Mouse (Mus musculus) thymus, adult 2 months (tissue): Measurements from ENCODE around the gene 9530003J23Rik. TPM values are rescaled to one million over a fixed set of nuclear protein-coding genes. Genes with fewer than 3 reads are reported as not detected.
"Not testable (repeated sequence)": the region's sequence is repeated elsewhere in the genome, so short reads cannot be mapped to it uniquely, and the experiment has no call there.

Experiments
- DNase-seq: peaks from one replicate; pipeline ENCODE4 v3.0.0; 2021
- H3K27ac ChIP-seq: fragments of 200-500 bp; 2 replicates; pipeline ENCODE4 v1.5.1; 2012; ENCODE audit warnings: low read length, control low read depth; ENCODE audit not compliant: control insufficient read depth, insufficient read depth
- H3K27me3 ChIP-seq: fragments of 200-500 bp; 2 replicates; pipeline ENCODE4 v1.6.1; 2012; ENCODE audit warnings: mild to moderate bottlenecking, low read length, moderate library complexity, mixed read lengths; ENCODE audit not compliant: control insufficient read depth, insufficient read depth
- H3K36me3 ChIP-seq: fragments of 200-500 bp; 2 replicates; pipeline ENCODE4 v1.6.1; 2012; ENCODE audit warnings: mild to moderate bottlenecking, low read length, moderate library complexity; ENCODE audit not compliant: control insufficient read depth, insufficient read depth
- H3K4me1 ChIP-seq: fragments of 200-500 bp; replicated peaks from 2 replicates; pipeline ENCODE4 v1.6.1; 2012; ENCODE audit warnings: low read length; ENCODE audit not compliant: control insufficient read depth, insufficient read depth
- H3K4me3 ChIP-seq: fragments of 200-500 bp; 2 replicates; pipeline ENCODE4 v1.5.1; 2012; ENCODE audit warnings: mild to moderate bottlenecking, low read length, control low read depth, moderate library complexity; ENCODE audit not compliant: control insufficient read depth, insufficient read depth
- CTCF ChIP-seq: fragments of 200-500 bp; IDR thresholded peaks from 2 replicates; pipeline ENCODE4 v1.5.1; 2012; ENCODE audit warnings: mild to moderate bottlenecking, control low read depth, low read length, moderate library complexity, borderline replicate concordance; ENCODE audit not compliant: control insufficient read depth, poor library complexity, insufficient read depth; ENCODE audit errors: extremely low read depth
- POLR2A ChIP-seq: fragments of 200-500 bp; IDR thresholded peaks from 2 replicates; pipeline ENCODE4 v1.6.1; 2012; ENCODE audit warnings: mild to moderate bottlenecking, low read length, control low read depth, moderate library complexity; ENCODE audit not compliant: control insufficient read depth, poor library complexity, insufficient read depth; ENCODE audit errors: extremely low read depth
- WGBS: fragments of 180-500 bp; shearing (Covaris S2); methylation state at CpG from one replicate; pipeline ENCODE4 v1.1.7; 2018; 5-methylcytosine and 5-hydroxymethylcytosine counted together
- polyA plus RNA-seq: library from polyadenylated mRNA; depleted of rRNA; stranded (reverse); fragments of >200 nt; gene quantifications from 2 replicates; pipeline ENCODE4 v1.2.3, GENCODE M21; 2012

9530003J23Rik gene
- polyA plus RNA-seq, 1 experiment = not detected

DNA sequence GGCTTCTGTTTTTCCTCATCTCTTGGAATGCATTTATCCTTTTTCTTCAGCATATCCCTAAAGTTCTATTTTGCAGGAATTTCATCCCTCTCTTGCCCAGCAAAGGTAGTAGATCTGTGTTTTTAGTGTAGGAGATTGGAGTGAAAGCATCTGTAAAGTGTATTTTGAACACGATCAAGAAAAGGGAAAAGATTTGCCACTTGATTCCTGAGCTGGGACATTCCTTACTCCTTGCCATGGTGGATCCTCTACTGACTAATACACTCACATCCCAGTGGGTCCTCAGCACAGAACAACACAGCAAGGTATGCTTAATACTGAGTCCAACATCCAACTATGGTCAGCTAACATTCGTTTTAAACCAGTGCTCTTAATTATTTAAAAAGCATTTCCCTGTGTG is 44.0 kb upstream of the 9530003J23Rik start:
- Histone ChIP-seq H3K27me3 (no peaks in the 10 kb centered on the region), H3K4me1 (no peaks in the 10 kb centered on the region), H3K27ac (no peak overlapping the region), H3K4me3 (no peak overlapping the region), H3K36me3 (no peaks in the 10 kb centered on the region)
- WGBS = 85% methylated on average over 2 of the region's 2 CpGs
- TF ChIP-seq POLR2A (no peak), CTCF (no peak)
- no peak for DNase-seq

DNA sequence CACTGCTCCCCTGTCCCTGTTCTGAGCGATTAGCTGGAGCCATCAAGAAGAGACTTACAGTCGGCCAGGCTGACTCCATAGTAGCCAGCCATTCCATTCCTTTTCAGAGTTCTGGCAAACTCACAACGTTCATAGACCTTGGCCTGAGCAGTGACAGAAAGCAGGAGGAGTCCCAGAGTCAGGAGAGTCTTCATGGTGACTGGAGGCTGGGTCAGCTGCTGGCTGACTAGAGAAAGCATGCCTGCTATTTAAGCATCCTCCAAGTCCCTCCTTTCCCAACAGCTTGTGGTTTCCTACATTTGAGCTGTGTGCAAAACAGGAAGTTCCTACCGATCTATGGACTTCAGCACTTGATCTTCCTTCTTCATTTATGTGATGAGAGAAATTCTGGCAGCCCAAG is 43.5 kb upstream of the 9530003J23Rik start, which contains the start of gene Lyz2:
Lyz2 (minus strand) TSS at position 273 of the 400 bp plus-strand sequence.
- 16% methylated on average over 4 of the region's 4 CpGs for WGBS
- Histone ChIP-seq H3K36me3 (no peaks in the 10 kb centered on the region), H3K27ac (no peak within 1 kb of the TSS), H3K4me1 (no peaks in the 10 kb centered on the region), H3K27me3 (no peaks in the 10 kb centered on the region), H3K4me3 (no peak within 1 kb of the TSS)
- no peak for TF ChIP-seq CTCF
- TF ChIP-seq POLR2A = no peak
- peak; percentile 15 for DNase-seq

DNA sequence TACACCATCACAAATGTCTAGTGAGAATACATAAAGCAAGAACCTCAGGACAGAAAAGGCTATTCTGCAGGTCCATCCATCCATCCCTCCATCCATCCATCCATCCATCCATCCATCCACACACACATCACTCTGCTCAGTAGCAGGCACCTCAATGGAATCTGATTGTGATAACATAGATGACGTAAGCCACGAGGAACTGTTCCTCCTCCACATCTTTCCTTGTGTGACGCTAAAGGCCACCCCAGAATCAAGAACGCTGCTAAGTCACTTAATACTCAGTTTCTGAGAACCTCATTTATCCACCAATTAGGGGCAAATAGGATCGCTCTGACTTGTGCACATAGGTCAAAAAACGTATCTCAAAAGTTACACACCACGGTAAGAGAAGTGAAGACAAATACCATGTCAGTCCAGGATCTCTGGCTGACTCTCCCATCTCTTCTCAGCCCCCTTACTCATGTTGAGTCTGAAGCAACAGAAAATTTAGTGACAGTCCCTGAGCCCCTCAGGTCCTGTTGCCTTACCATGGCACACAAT is 42.9 kb upstream of the 9530003J23Rik start:
- no peak for DNase-seq
- no peak overlapping the region for H3K27ac ChIP-seq
- no peak overlapping the region for H3K4me3 ChIP-seq
- TF ChIP-seq POLR2A = no peak
- no peak for TF ChIP-seq CTCF
- no peaks in the 10 kb centered on the region for H3K27me3 ChIP-seq
- 74% methylated on average over 7 of the region's 7 CpGs for WGBS
- H3K4me1 ChIP-seq = no peaks in the 10 kb centered on the region
- H3K36me3 ChIP-seq = no peaks in the 10 kb centered on the region

GRCm38 (mm10) chr10:117280000-117280399 is 41.5 kb upstream of the 9530003J23Rik start:
- H3K27ac ChIP-seq = no peak overlapping the region
- peak; percentile 25 for DNase-seq
- no peaks in the 10 kb centered on the region for H3K27me3 ChIP-seq
- WGBS = 72% methylated on average over 1 of the region's 1 CpGs
- TF ChIP-seq POLR2A (no peak), CTCF (no peak)
- no peaks in the 10 kb centered on the region for H3K4me1 ChIP-seq
- H3K4me3 ChIP-seq = no peak overlapping the region
- H3K36me3 ChIP-seq = no peaks in the 10 kb centered on the region

DNA sequence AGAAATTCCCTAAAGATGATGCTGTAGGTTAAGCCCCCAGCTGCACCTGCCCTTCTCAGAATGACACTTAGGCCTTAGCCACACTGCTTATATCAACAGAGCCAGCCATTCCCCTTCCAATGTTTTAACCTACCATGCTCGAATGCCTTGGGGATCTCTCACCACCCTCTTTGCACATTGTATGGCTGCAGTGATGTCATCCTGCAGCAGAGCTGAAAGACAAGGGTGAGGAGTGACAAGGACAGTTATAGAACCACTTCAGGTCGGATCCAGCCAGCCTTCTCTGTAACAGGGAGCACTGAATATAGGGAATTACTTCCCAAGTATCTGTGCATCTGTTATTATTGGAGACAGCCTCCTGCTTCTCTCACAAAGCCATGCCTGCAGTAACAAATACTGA is 40.0 kb upstream of the 9530003J23Rik start:
- not testable (repeated sequence) for H3K27ac ChIP-seq, H3K27me3 ChIP-seq, H3K36me3 ChIP-seq, H3K4me1 ChIP-seq, H3K4me3 ChIP-seq, DNase-seq
- 76% methylated on average over 2 of the region's 2 CpGs for WGBS

DNA sequence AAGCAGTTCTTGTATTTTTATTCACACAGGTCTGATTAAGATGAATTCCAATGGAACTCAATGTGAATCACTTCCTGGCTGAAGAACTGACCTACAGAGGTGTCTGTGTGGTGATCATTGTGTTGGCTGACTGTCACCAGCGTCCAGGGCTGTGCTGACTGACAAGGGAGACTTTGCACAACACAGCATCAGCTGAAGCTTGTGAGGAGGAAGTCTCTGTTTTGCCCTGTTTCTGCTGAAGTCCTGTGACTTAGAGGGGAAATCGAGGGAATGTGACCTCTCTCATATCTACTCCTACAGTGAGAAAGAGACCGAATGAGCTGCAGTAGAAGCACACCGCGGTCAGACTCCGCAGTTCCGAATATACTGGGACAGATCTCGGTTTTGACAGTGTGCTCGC is 39.3 kb upstream of the 9530003J23Rik start:
- WGBS = 91% methylated on average over 9 of the region's 9 CpGs
- DNase-seq, H3K27me3 ChIP-seq: not testable (repeated sequence)

GRCm38 (mm10) chr10:117275681-117276369 is 37.3 kb upstream of the 9530003J23Rik start:
- Histone ChIP-seq H3K4me3 (no peak overlapping the region), H3K4me1 (no peaks in the 10 kb centered on the region), H3K36me3 (no peaks in the 10 kb centered on the region), H3K27me3 (no peaks in the 10 kb centered on the region), H3K27ac (no peak overlapping the region)
- DNase-seq = no peak
- WGBS = 94% methylated on average over 10 of the region's 10 CpGs
- no peak for TF ChIP-seq CTCF
- TF ChIP-seq POLR2A = no peak

More for the DNA sequence above, 39.3 kb upstream of the 9530003J23Rik start:
- not testable (repeated sequence) for H3K36me3 ChIP-seq, H3K4me3 ChIP-seq, H3K4me1 ChIP-seq, H3K27ac ChIP-seq

GRCm38 (mm10) chr10:117274645-117275044 is 36.1 kb upstream of the 9530003J23Rik start:
- not testable (repeated sequence) for H3K4me3 ChIP-seq, H3K4me1 ChIP-seq, DNase-seq, H3K27me3 ChIP-seq, H3K27ac ChIP-seq, H3K36me3 ChIP-seq
- 21% methylated on average over 4 of the region's 7 CpGs for WGBS
